Mouse (Mus musculus): Measurements from ENCODE around the gene Mrrf. TPM values are rescaled to one million over a fixed set of nuclear protein-coding genes. Genes with fewer than 3 reads are reported as not detected.

The Mrrf gene
- polyA plus RNA-seq, 1 experiment from 2014 or later: 29.8 TPM

DNA sequence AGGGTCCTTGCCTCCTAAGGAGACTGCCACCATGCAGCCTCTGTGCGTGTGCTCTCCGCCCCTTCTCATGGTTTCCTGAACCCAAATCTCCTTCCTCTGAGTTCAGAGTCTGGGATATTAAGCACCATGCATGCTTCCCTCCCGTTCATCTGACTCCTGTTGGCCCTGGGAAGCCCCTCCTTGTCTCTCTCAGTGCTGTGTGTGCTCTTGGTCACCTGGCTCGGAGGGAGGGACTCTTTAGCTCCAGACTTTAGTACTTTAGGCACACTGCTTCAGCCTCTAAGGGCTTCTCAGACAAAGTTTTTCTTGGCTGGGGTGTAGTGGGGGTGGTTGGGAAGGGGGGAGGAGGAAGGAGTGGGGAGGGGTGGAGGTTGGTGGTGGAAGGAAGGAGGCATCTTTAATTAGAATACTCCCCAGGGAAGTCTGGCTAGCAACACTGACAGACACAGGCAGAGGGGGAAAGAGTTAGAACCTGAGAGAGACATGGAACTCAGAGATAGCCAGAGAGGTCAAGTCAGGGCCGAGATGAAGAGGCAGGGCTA is 81.6 kb downstream of the Mrrf start:
- H3K27me3 ChIP-seq (replicated peaks): no peaks in the 10 kb centered on the region
- H3K27ac ChIP-seq (replicated peaks): peak overlapping the region; percentile 69
- H3K9me3 ChIP-seq: no peaks in the 10 kb centered on the region
- no peak overlapping the region for H3K4me3 ChIP-seq
- peak overlapping the region; percentile 51 for H3K9ac ChIP-seq
- no peaks in the 10 kb centered on the region for H3K36me3 ChIP-seq
- peak overlapping the region; percentile 45 for H3K4me2 ChIP-seq
- ATAC-seq (ENCODE audit: extremely low read depth, insufficient number of reproducible peaks, low FRiP score, low TSS enrichment): no peak
- peaks cover 40% of the 10 kb centered on the region for H3K4me1 ChIP-seq
- WGBS: 29% methylated on average over 5 of the region's 5 CpGs

DNA sequence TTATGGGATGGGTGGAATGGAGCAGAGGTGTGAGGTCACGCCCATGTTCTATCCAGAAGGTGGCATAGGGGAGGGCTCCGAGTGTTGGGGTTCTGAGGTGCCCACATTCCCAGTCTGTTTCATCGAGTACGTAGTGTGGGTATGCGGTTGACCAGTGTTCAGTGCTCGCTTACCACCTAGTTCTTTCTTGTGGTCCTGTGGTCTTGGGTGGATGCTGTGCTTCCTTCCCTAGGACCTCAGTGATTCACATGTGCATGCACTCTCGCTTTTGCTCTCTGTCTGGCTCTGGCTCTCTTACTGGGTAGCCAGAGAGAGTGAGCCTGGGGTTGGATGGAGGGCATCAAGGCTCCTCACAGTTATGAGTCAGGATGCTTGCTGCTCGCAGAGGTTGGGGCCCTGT is 83.9 kb downstream of the Mrrf start:
- Histone ChIP-seq H3K4me2 (no peak overlapping the region), H3K36me3 (no peaks in the 10 kb centered on the region), H3K27me3 (replicated peaks) (no peaks in the 10 kb centered on the region), H3K4me1 (peaks cover 36% of the 10 kb centered on the region), H3K4me3 (no peak overlapping the region), H3K9ac (no peak overlapping the region), H3K9me3 (no peaks in the 10 kb centered on the region), H3K27ac (replicated peaks) (no peak overlapping the region)
- no peak for ATAC-seq (ENCODE audit: extremely low read depth, insufficient number of reproducible peaks, low FRiP score, low TSS enrichment)
- 81% methylated on average over 8 of the region's 8 CpGs for WGBS

DNA sequence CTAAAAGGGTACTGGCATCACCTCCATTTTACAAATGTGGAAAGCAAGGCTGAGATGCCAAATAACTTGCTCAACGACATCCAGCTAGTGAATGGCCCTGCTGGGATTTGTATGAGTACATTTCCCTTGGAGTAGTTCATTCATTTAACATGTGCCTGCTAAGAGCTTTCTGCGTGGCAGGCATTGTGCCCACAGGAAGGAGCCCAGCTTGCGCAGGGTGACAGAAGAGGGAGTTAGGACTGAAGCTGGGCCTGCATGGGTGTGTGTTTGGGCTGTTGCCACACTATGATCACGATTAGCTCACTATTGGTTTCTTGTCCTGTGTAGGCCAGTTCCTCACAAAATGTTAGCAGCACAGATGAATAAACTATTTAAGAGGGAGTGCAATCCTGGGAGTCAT is 84.7 kb downstream of the Mrrf start:
- 79% methylated on average over 4 of the region's 4 CpGs for WGBS

DNA sequence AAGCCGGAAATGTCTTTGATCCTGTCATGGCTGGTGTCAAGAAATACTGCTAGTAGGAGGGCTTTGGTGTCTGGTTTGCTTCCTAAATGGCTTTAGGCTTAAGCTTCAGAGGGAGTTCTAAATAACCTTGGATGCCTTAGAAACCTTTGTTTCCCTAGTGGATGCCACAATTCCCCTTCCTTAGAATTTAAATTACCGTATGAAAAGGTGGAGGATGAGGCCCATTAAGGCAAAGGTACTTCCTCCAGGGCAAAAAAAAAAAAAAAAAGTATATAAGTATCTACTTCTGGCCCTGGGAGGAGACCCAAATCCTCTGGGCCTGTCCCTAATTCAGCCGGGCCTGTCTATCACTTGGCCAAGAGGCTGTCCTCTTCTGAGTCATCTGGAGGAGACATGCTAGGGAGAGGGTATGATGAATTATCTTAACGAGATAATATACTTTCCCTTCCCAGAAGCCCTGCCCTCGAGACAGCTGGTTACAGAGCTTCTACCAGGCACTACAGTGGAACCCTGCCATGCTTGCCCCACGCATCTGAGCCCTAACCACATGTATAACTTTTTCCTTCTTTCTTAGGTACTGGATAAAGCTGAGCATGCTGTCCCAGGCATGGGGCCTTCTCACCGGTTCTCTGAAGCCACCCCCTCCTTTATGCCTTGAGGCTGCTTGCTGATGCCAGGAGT is 86.1 kb downstream of the Mrrf start:
- H3K27me3 ChIP-seq (replicated peaks): no peaks in the 10 kb centered on the region
- no peak overlapping the region for H3K4me2 ChIP-seq
- no peaks in the 10 kb centered on the region for H3K36me3 ChIP-seq
- no peak overlapping the region for H3K4me3 ChIP-seq
- no peaks in the 10 kb centered on the region for H3K9me3 ChIP-seq
- WGBS: 60% methylated on average over 7 of the region's 7 CpGs
- H3K27ac ChIP-seq (replicated peaks): no peak overlapping the region
- no peak overlapping the region for H3K9ac ChIP-seq
- no peak for ATAC-seq (ENCODE audit: extremely low read depth, insufficient number of reproducible peaks, low FRiP score, low TSS enrichment)
- H3K4me1 ChIP-seq: peaks cover 20% of the 10 kb centered on the region

More for the DNA sequence above, 84.7 kb downstream of the Mrrf start:
- Histone ChIP-seq H3K4me2 (no peak overlapping the region), H3K36me3 (no peaks in the 10 kb centered on the region), H3K9ac (no peak overlapping the region), H3K27me3 (replicated peaks) (no peaks in the 10 kb centered on the region), H3K27ac (replicated peaks) (no peak overlapping the region), H3K4me3 (no peak overlapping the region), H3K4me1 (peaks cover 35% of the 10 kb centered on the region), H3K9me3 (no peaks in the 10 kb centered on the region)
- ATAC-seq (ENCODE audit: extremely low read depth, insufficient number of reproducible peaks, low FRiP score, low TSS enrichment): no peak

DNA sequence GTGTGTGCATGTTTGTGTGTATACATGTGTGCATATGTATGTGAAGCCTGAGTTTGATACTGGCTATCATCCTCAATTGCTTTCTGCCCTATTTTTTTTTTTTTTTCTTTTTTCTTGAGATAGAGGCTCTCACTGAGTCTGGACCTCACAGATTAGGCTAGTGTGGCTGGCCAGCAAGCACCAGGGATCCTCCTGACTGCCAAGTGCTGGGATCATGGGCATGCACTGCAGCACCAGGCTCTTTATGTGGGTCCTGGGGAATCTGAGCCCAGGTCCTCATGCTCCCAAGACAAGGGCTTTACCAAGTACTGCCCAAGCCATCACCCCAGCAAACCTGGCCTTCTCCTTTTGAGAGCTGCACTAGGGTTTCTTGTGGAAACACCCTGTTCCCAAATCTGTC is 87.2 kb downstream of the Mrrf start:
- H3K9ac ChIP-seq: no peak overlapping the region
- H3K4me2 ChIP-seq: no peak overlapping the region
- no peak overlapping the region for H3K27ac ChIP-seq (replicated peaks)
- no peak for ATAC-seq (ENCODE audit: extremely low read depth, insufficient number of reproducible peaks, low FRiP score, low TSS enrichment)
- no peaks in the 10 kb centered on the region for H3K9me3 ChIP-seq
- peaks cover 4% of the 10 kb centered on the region for H3K27me3 ChIP-seq (replicated peaks)
- no peaks in the 10 kb centered on the region for H3K36me3 ChIP-seq
- peaks cover 11% of the 10 kb centered on the region for H3K4me1 ChIP-seq
- no peak overlapping the region for H3K4me3 ChIP-seq

DNA sequence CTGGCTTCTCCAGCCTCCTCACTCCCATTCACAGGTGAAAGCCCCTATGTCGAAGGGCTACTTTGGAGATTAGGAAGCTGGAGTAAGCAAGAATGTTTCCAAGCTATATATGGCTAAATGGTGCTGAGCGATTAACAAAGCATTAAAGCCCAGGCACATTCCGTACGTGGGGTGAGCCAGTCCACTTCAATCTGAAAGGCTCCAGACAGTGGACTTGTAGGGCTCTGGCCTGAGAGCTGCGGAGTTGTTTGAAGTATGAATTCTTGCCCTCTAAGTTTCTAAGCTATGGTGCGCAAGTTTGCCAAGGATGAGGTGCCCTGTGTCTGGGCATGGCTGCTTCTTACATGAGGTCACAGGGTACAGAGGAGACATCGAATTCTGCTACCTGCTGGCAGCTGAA is 88.0 kb downstream of the Mrrf start:
- no peak for ATAC-seq (ENCODE audit: extremely low read depth, insufficient number of reproducible peaks, low FRiP score, low TSS enrichment)
- Histone ChIP-seq H3K27me3 (replicated peaks) (peaks cover 7% of the 10 kb centered on the region), H3K9ac (no peak overlapping the region), H3K36me3 (no peaks in the 10 kb centered on the region), H3K4me2 (no peak overlapping the region), H3K4me1 (peaks cover 11% of the 10 kb centered on the region), H3K27ac (replicated peaks) (no peak overlapping the region), H3K9me3 (no peaks in the 10 kb centered on the region), H3K4me3 (no peak overlapping the region)
- WGBS: 59% methylated on average over 7 of the region's 7 CpGs

DNA sequence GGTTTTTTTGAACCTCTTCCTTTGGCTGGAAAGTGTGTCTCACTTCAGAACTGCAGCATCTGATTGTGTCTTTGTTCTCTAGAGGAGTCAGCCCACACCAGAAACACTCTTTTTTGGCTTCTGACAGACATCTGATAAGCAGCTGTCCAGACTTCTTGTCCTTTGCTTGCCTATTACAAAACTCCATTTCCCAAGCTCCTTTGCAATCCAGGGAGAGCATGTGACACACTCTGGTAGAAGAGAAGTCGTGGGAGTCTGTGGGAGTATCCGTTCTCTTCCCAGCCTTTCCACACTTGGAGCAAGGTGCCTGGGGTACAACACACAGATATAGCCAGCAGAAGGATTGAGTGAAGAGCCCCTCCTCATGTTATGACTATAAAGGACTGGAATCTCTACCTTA is 88.4 kb downstream of the Mrrf start:
- WGBS: 13% methylated on average over 2 of the region's 2 CpGs
- H3K9me3 ChIP-seq: no peaks in the 10 kb centered on the region
- H3K4me2 ChIP-seq: no peak overlapping the region
- H3K27ac ChIP-seq (replicated peaks): no peak overlapping the region
- H3K27me3 ChIP-seq (replicated peaks): peaks cover 7% of the 10 kb centered on the region
- no peak overlapping the region for H3K9ac ChIP-seq
- no peak for ATAC-seq (ENCODE audit: extremely low read depth, insufficient number of reproducible peaks, low FRiP score, low TSS enrichment)
- no peak overlapping the region for H3K4me3 ChIP-seq
- H3K4me1 ChIP-seq: peaks cover 11% of the 10 kb centered on the region
- H3K36me3 ChIP-seq: no peaks in the 10 kb centered on the region

DNA sequence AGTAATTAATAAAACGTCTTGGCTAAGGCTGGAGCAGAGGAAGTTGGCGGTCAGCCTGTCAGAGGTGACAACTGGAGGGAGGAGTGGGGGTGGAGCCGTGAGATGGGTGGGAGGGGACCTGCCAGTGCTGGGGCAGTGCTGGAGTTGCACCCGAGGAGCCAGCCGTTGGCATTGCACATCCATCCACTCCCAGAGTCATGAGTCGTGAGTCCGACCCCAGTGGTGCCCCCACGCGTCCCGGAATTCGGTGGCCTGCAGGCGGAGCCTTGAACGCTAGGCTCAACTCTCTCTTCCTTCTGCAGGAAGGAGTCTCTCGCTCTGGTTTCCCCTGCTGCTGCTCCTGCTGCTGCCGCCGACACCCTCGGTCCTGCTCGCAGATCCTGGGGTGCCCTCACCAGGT is 94.2 kb downstream of the Mrrf start, which contains the start of gene Ptgs1:
Gene Ptgs1 (plus strand): TSS at position 61 of the 400 bp plus-strand sequence.
- ATAC-seq (ENCODE audit: extremely low read depth, insufficient number of reproducible peaks, low FRiP score, low TSS enrichment): no peak
- peak within 1 kb of the TSS; percentile 93 for H3K4me2 ChIP-seq
- peak within 1 kb of the TSS; percentile 71 for H3K27ac ChIP-seq (replicated peaks)
- WGBS: 0% methylated on average over 18 of the region's 18 CpGs
- H3K27me3 ChIP-seq (replicated peaks): peaks cover 7% of the 10 kb centered on the region
- peaks cover 41% of the 10 kb centered on the region for H3K4me1 ChIP-seq
- H3K36me3 ChIP-seq: no peaks in the 10 kb centered on the region
- H3K9ac ChIP-seq: peak within 1 kb of the TSS; percentile 88
- H3K4me3 ChIP-seq: peak within 1 kb of the TSS; percentile 68
- no peaks in the 10 kb centered on the region for H3K9me3 ChIP-seq

DNA sequence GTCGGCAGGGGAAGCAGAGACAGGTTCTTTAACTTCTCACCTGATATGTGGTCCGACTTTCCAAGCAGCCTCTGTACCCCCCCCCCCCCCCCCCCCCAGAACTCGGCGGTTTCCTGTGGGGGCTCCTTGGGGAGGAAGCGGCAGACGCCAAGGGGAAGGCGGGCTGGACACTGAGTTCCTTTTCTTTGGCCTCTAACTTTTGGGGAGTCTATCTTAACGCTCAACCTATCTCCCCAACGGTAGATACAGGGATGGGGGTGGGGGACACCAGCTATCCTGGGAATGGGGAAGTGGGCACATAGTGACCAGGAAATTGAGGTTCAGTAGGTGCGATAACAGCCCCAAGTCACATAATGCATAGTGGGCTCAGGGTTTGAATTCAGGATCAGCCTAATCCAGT is 94.8 kb downstream of the Mrrf start:
- H3K9ac ChIP-seq: peak overlapping the region; percentile 88
- peaks cover 47% of the 10 kb centered on the region for H3K4me1 ChIP-seq
- peaks cover 7% of the 10 kb centered on the region for H3K27me3 ChIP-seq (replicated peaks)
- H3K27ac ChIP-seq (replicated peaks): peak overlapping the region; percentile 71
- peak overlapping the region; percentile 68 for H3K4me3 ChIP-seq
- H3K4me2 ChIP-seq: peak overlapping the region; percentile 93
- H3K36me3 ChIP-seq: no peaks in the 10 kb centered on the region
- no peaks in the 10 kb centered on the region for H3K9me3 ChIP-seq
- no peak for ATAC-seq (ENCODE audit: extremely low read depth, insufficient number of reproducible peaks, low FRiP score, low TSS enrichment)
- WGBS: 17% methylated on average over 10 of the region's 10 CpGs

DNA sequence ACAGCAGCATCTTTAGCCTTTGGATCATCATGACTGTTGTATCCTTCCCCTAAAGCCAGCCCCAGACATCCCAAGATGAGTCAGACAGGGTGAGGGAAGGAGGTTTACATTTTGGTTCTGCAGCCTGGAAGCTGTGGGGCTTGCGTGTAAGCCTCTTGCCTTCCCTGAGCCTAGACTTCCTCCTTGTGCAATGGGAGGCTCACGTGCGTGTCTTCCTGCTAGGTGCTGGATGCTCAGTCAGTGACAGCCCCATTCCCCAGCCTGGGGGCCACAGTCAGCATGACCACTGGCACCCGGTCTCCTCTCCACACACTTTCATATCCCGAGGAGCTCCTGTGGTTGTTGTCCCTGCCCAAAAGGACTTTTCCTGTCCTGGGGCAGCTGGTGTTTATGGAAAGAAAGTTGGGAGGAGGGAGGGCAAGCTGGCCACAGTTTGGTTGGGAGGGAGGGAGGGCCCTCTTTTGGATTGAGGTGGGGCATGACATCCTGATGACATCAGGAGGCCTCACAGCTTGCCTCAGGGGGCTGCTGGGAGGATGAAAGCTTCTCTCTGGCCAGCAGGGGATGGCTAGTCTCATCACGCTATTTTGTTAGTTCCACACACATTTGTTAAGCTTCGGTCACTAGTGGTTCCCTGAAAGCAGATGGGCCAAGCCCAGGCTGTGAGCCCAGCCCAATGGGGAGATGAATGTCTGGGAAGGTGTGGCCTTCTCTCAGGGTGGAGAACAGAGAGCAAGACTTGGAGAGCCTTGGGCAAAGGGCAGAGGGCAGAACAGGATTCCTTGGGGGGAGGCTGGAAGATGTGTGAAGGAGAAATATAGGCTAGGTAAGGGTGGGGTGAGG is 98.6 kb downstream of the Mrrf start:
- Histone ChIP-seq H3K36me3 (peaks cover 25% of the 10 kb centered on the region), H3K9me3 (no peaks in the 10 kb centered on the region), H3K27ac (replicated peaks) (peak overlapping the region; percentile 75), H3K9ac (no peak overlapping the region; the same call in 1 of the 2 replicates), H3K4me1 (peaks cover 64% of the 10 kb centered on the region), H3K4me2 (no peak overlapping the region; the same call in 1 of the 2 replicates), H3K27me3 (replicated peaks) (no peaks in the 10 kb centered on the region; the same call in 1 of the 2 replicates), H3K4me3 (no peak overlapping the region)
- no peak for ATAC-seq (ENCODE audit: extremely low read depth, insufficient number of reproducible peaks, low FRiP score, low TSS enrichment)
- WGBS: 41% methylated on average over 7 of the region's 7 CpGs

DNA sequence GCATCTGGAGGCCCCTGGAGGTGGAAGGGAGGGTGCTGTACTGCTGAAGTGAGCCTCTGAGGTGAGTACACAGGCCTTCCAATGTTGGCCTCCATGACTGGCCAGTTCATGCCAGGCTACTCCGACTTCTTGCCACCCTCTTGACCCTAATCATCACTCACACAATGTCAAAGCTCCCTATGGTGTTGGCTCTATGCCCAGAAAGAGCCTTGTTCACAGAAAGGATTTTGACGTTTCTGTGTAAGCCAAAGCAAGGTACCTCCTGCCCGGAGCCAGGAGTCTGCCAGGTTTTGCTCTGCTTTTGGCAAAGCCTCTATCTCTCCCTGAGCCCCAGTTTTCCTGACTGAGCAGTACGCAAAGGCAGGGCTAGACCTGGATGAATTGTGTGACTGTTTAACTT is 99.7 kb downstream of the Mrrf start:
- H3K4me2 ChIP-seq: peak overlapping the region; percentile 26
- H3K9me3 ChIP-seq: no peaks in the 10 kb centered on the region
- H3K9ac ChIP-seq: no peak overlapping the region
- H3K27me3 ChIP-seq (replicated peaks): no peaks in the 10 kb centered on the region; the same call in 1 of the 2 replicates
- H3K27ac ChIP-seq (replicated peaks): peak overlapping the region; percentile 75
- 8% methylated on average over 4 of the region's 4 CpGs for WGBS
- no peak overlapping the region for H3K4me3 ChIP-seq
- peaks cover 53% of the 10 kb centered on the region for H3K4me1 ChIP-seq
- ATAC-seq (ENCODE audit: extremely low read depth, insufficient number of reproducible peaks, low FRiP score, low TSS enrichment): peak; percentile 29; the same call in 1 of the 2 replicates
- peaks cover 34% of the 10 kb centered on the region for H3K36me3 ChIP-seq
